Mouse (Mus musculus): ENCODE results near the gene Mrpl18. TPM values are rescaled to one million over a fixed set of nuclear protein-coding genes. Genes with fewer than 3 reads are reported as not detected.

The Mrpl18 gene
- total and polyA plus RNA-seq, 3 experiments, result 202 to 257 TPM; not detected in 1

DNA sequence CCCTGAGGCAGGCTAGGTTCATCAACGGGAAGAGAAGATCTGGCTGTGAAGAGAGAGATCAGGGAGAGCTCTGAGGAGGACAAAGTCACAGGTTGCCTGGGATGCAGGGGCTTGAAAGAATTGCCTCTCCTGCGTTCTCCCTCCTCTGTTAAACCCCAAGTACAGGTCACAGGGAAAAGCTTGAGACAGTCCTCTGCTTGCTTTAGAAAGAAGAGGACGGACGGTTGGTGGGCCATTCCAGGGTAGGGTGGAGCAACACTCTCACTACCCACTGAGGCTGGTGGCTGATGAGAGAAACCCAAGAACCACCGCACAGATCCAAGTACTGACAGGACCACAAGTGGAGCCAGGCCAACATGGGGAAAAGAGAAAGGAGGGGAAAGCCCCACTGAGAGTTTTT lies 40.4 kb downstream of the Mrpl18 start, which contains the start of gene Mrgprh:
TSS of gene Mrgprh (plus strand) at position 301 of the 400 bp plus-strand sequence.
- DNase-seq (ENCODE audit: low read depth, low spot score), result no peak
- Histone ChIP-seq H3K9ac (ENCODE audit: control insufficient read depth, low read depth, low read length, poor library complexity, severe bottlenecking) (no peak within 1 kb of the TSS; the same call in 1 of the 2 replicates), H3K27ac (ENCODE audit: control insufficient read depth, low read depth, low read length) (no peak within 1 kb of the TSS), H3K36me3 (ENCODE audit: control insufficient read depth in 1 of 2, insufficient read depth in 2 of 2, low read length in 2 of 2) (peaks cover 0 to 2% of the 10 kb centered on the region in 2 experiments; a peak in 1 of 4 replicates), H3K4me1 (ENCODE audit: control insufficient read depth in 1 of 2, insufficient read depth in 2 of 2, low read length in 2 of 2) (peaks cover 0 to 4% of the 10 kb centered on the region in 2 experiments; a peak in 1 of 4 replicates), H3K9me3 (replicated peaks; ENCODE audit: insufficient read depth, low read length) (no peaks in the 10 kb centered on the region), H3K79me2 (ENCODE audit: control insufficient read depth, insufficient read depth, low read length, poor library complexity) (no peaks in the 10 kb centered on the region), H3K4me3 (ENCODE audit: control insufficient read depth in 1 of 2, insufficient read depth in 1 of 2, low read depth in 2 of 2, low read length in 2 of 2) (no peak within 1 kb of the TSS), H3K27me3 (ENCODE audit: control insufficient read depth in 1 of 2, insufficient read depth in 2 of 2, low read length in 2 of 2) (peaks cover 0 to 2% of the 10 kb centered on the region in 2 experiments; a peak in 1 of 4 replicates)
- no peak for TF ChIP-seq KAT2A (conservative IDR thresholded peaks at IDR 0.05; ENCODE audit: low read depth, low read length)
- no peak for TF ChIP-seq NRF1 (IDR thresholded peaks at IDR 0.05; ENCODE audit: insufficient read depth, low read depth, low read length, poor library complexity, severe bottlenecking)
- no peak for TF ChIP-seq BHLHE40 (IDR thresholded peaks at IDR 0.05; ENCODE audit: borderline replicate concordance, low read depth, low read length)
- no peak for TF ChIP-seq RAD21 (IDR thresholded peaks at IDR 0.05; ENCODE audit: low read depth, low read length)
- TF ChIP-seq UBTF (IDR thresholded peaks at IDR 0.05; ENCODE audit: borderline replicate concordance, insufficient read depth, low read depth, low read length), result no peak
- TF ChIP-seq SIN3A (IDR thresholded peaks at IDR 0.05; ENCODE audit: low read length), result no peak
- TF ChIP-seq MAX (IDR thresholded peaks at IDR 0.05; ENCODE audit: low read length), result no peak
- TF ChIP-seq E2F4 (IDR thresholded peaks at IDR 0.05; ENCODE audit: borderline replicate concordance, low read depth, low read length), result no peak
- TF ChIP-seq EP300 (IDR thresholded peaks at IDR 0.05; ENCODE audit: low read depth in 1 of 2, low read length in 2 of 2), result no peak

DNA sequence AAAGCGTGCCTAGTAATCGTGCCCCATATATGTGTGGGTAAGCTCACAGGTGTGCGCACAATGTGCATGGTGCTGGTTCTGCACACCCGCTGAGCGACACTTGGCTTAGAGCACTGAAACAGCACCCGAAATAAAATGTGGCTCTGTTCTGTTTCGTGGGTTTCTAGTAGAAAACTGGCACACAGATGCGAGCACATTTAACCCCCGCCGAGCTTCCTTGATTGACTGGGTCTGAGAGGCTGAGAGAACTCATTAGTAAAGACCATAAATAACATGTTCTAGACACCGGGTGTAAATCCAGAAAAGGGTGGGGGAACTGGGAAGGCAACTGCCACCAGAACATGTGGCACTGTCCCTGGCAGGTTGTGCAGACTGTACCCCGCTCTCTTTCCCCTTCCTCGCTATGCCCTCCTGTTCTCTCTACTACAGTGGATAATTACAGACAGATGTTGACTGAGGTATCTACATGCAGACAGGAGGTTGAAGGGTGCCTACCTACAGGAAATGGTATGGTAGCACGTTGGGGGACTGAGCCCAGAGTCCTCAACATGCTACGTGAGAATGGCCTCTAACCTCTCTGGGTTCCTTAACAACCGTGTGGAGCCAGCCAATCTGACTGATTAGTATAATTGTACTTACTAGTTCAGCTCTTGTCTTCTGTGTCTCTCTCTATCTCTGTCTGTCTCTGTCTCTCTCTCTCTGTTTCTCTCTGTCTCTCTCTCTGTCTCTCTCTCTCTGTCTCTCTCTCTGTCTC lies 43.7 kb downstream of the Mrpl18 start:
- DNase-seq (ENCODE audit: low read depth, low spot score), result no peak
- H3K4me1 ChIP-seq (ENCODE audit: control insufficient read depth in 1 of 2, insufficient read depth in 2 of 2, low read length in 2 of 2), result peaks cover 0 to 4% of the 10 kb centered on the region in 2 experiments; a peak in 1 of 4 replicates

More for the DNA sequence above, 43.7 kb downstream of the Mrpl18 start:
- Histone ChIP-seq H3K27me3 (ENCODE audit: control insufficient read depth in 1 of 2, insufficient read depth in 2 of 2, low read length in 2 of 2) (peaks cover 0 to 2% of the 10 kb centered on the region in 2 experiments; a peak in 2 of 4 replicates), H3K9ac (ENCODE audit: control insufficient read depth, low read depth, low read length, poor library complexity, severe bottlenecking) (no peak overlapping the region), H3K9me3 (replicated peaks; ENCODE audit: insufficient read depth, low read length) (no peaks in the 10 kb centered on the region), H3K36me3 (ENCODE audit: control insufficient read depth in 1 of 2, insufficient read depth in 2 of 2, low read length in 2 of 2) (peaks cover 0 to 2% of the 10 kb centered on the region in 2 experiments; a peak in 1 of 4 replicates), H3K79me2 (ENCODE audit: control insufficient read depth, insufficient read depth, low read length, poor library complexity) (no peaks in the 10 kb centered on the region), H3K4me3 (ENCODE audit: control insufficient read depth in 1 of 2, insufficient read depth in 1 of 2, low read depth in 2 of 2, low read length in 2 of 2) (no peak overlapping the region), H3K27ac (ENCODE audit: control insufficient read depth, low read depth, low read length) (no peak overlapping the region)
- TF ChIP-seq ZKSCAN1 (IDR thresholded peaks at IDR 0.05; ENCODE audit: low read depth, low read length) (no peak), MAZ (IDR thresholded peaks at IDR 0.05; ENCODE audit: low read depth, low read length) (no peak), GABPA (IDR thresholded peaks at IDR 0.05; ENCODE audit: low read depth, low read length) (no peak), POLR2AphosphoS2 (IDR thresholded peaks at IDR 0.05; ENCODE audit: low read length) (no peak), E2F4 (IDR thresholded peaks at IDR 0.05; ENCODE audit: borderline replicate concordance, low read depth, low read length) (no peak), CTCF (IDR thresholded peaks at IDR 0.05 in 2 of 3, conservative IDR thresholded peaks at IDR 0.05 in 1 of 3; ENCODE audit: control insufficient read depth in 1 of 3, insufficient read depth in 1 of 3, low read depth in 2 of 3, low read length in 3 of 3, poor library complexity in 1 of 3, severe bottlenecking in 1 of 3) (no peak), ZNF384 (IDR thresholded peaks at IDR 0.05; ENCODE audit: low read depth, low read length) (no peak), BHLHE40 (IDR thresholded peaks at IDR 0.05; ENCODE audit: borderline replicate concordance, low read depth, low read length) (no peak)

All from MEL (cell line).